Mouse (Mus musculus) lung, postnatal 10 days (tissue): ENCODE data around the gene Spsb4.

Experiments
- DNase-seq: peaks from one replicate; pipeline ENCODE4 v3.0.0; 2021

Gene Spsb4

DNA sequence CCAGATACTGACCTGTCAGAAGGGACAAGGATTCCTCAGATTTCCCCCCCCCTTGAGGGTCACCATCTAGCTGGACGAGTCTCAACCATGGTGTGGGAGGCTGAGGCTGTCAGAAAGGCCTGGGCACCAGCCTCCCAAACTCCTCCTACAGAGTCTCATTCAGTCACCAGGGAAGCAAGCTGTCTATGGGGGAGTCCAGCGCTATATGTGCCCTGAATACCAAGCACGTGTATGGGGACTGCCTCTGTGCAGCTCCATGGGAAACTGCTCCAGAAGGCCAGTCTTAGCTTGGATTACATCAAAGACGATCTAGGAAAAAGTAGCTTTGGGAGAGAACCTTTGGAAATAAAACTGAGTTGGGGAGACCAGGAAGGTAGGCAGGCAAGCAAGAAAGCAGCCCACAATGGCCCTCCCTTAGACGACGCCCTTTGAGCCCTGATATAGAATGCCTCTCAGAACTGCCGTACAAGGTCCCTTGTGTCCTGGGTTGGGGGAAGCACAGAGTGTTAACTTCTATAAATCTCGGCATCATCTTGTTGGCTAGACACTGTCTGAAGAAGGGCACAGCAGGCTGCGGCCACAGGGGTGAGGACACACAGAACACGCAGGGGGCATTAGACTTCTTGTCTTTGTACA lies 40.4 kb downstream of the Spsb4 start:
- DNase-seq, result no peak

- no peak for DNase-seq
Observed at GRCm38 (mm10) chr9:96977287-96978145, 41.1 kb downstream of the Spsb4 start.

GRCm38 (mm10) chr9:96973091-96973490 lies 45.6 kb downstream of the Spsb4 start:
- no peak for DNase-seq

GRCm38 (mm10) chr9:96971625-96972404 lies 46.8 kb downstream of the Spsb4 start:
- DNase-seq, result peak; percentile 84

DNA sequence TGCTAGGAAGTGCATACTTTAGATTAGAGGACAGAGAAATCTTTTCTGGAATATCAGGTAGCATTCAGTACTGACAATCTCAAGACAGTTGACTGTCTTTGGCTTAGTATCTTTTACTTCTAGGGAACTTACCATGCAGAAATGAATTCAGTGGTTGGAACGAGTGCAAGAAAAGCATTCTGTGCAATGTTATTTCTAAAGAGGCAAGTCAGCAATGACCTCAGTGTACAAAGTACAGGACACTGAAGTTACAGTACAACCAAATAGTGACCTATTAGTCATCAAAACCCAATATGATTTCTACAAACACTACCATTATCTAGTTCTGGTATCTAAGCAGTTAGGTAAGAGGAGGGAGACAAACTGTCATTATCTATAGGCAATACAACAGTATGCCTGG lies 51.1 kb downstream of the Spsb4 start:
- DNase-seq, result no peak

DNA sequence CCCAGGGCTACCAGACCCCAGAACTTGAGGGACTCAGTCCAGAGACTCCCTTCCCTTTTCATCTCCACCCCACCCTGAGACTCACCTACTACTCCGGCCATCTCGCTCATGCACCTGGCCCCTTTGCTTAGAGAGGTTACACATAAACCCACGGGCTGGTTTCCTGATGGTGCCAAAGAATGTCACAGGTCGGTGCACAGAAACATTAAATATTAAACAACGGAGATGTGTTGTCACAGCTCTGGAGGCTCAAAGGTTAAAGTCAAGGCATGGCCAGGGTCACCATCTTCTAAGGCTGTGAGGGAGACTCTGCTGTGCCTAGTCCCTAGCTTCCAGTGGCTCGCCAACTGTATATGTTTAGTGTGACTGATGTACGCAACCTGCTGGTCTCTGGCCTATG lies 52.2 kb downstream of the Spsb4 start:
- no peak for DNase-seq

GRCm38 (mm10) chr9:96963443-96964215 lies 55.0 kb downstream of the Spsb4 start:
- DNase-seq, result peak; percentile 29

- DNase-seq, result no peak
Observed at GRCm38 (mm10) chr9:96962714-96963113, 55.9 kb downstream of the Spsb4 start.

GRCm38 (mm10) chr9:96961986-96962701 lies 56.5 kb downstream of the Spsb4 start:
- peak; percentile 20 for DNase-seq

GRCm38 (mm10) chr9:96961006-96961405 lies 57.6 kb downstream of the Spsb4 start:
- peak; percentile 56 for DNase-seq

- no peak for DNase-seq
Observed at GRCm38 (mm10) chr9:96960241-96960640, 58.4 kb downstream of the Spsb4 start.

DNA sequence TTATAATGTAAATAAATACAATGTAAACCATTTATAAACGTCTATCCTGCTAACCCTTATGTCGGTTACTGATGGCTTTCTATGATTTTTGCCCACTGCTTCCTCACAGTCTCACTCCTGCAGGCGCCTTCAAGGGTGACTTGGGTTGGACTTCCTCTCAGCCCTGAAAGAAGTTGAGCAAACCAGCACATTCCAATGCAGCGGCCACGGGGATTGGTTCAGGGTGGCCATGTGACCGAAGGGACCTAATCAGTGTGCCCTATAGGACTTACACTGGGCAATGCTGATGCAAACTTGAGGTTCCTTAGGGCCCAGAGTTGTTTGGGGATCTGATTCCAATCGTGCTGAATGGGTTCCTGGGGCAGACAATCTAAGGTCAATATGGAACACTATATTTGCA lies 59.2 kb downstream of the Spsb4 start:
- DNase-seq, result no peak

DNA sequence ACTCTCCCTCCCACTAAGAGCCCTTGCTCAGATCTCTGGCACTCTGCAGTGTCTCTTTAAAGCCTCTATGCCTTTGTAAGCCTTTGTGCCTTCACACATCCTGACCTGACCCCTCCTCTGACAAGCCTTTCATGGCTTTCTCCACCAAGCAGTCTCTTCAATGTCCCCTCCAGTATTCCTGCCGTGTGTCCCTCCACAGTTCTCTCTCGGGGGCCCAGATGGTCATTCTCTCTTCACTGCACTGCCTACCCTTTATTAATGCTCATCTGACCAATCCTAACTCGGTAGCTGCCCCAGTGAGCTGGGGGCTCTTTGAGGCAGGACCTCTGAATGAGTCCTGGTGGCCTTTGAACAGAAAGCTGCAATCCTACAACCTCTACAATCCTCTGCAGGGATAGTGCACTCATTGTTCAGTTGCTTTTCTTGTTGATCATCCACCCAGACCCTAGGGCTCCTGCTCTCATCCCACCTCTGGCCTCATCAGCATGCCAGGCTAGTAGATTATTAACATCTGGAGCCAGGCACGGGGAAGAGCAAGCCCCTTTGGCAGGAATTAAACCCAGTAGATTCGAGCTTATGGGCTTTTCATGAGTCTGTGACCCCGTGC lies 60.5 kb downstream of the Spsb4 start:
- DNase-seq, result no peak

- no peak for DNase-seq
Observed at GRCm38 (mm10) chr9:96957298-96957865, 61.3 kb downstream of the Spsb4 start.

DNA sequence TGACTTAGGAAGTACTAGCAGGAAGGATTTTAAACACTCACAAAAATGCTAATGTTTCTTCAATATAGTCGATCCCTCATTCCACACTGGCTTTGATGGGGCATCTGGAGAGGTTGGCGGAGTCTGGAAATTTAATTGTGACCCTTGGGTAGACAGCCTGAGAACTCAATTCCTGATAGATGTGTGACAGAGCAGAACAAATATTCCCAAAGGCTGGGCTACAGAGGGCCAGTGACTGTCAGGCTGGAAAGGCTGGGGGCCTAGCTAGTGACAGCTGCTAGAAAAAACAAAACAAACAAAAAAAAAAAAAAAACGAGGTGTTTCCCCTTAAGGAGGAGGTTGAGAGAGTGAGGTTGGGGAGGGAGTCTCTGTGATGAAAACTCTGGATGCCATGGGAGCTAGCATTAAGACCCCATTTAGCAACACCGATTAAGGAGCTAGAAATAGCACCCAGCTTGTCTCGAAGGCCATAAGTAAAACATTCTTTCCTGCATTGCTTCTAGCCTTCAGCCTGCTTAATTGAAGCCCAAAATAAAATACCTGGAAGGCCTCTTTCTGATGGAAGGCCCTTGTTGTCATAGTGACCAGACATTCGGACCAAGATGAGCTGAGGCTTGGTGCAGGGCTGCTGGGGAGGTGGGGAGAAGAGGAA lies 61.9 kb downstream of the Spsb4 start:
- no peak for DNase-seq

- no peak for DNase-seq
Observed at GRCm38 (mm10) chr9:96954063-96954809, 64.4 kb downstream of the Spsb4 start.

- DNase-seq, result no peak
Observed at GRCm38 (mm10) chr9:96953443-96953842, 65.2 kb downstream of the Spsb4 start.

GRCm38 (mm10) chr9:96952310-96952975 lies 66.2 kb downstream of the Spsb4 start:
- peak; percentile 11 for DNase-seq

GRCm38 (mm10) chr9:96949551-96949950 lies 69.1 kb downstream of the Spsb4 start:
- no peak for DNase-seq
